Mouse (Mus musculus) forebrain, embryonic 12.5 days (tissue): ENCODE results near the gene Hoxa4. TPM values are rescaled to one million over a fixed set of nuclear protein-coding genes. Genes with fewer than 3 reads are reported as not detected.

ENCODE experiments used
- ATAC-seq: fragments of 200-750 bp; cut with Nextera tagmentation; 2 replicates; pipeline ENCODE4 v1.8.0; 2017; ENCODE audit warnings: moderate TSS enrichment; ENCODE audit not compliant: low FRiP score
- H3K27ac ChIP-seq: fragments of 300-500 bp; sonication (generic); 2 replicates; pipeline ENCODE4 v1.5.1; 2016; ENCODE audit warnings: mild to moderate bottlenecking
- H3K27me3 ChIP-seq: fragments of 300-500 bp; sonication (generic); 2 replicates; pipeline ENCODE4 v1.6.1; 2016; ENCODE audit warnings: mild to moderate bottlenecking
- H3K36me3 ChIP-seq: fragments of 300-500 bp; sonication (generic); replicated peaks from 2 replicates; pipeline ENCODE4 v1.6.1; 2016; ENCODE audit warnings: mild to moderate bottlenecking
- H3K4me1 ChIP-seq: fragments of 300-500 bp; sonication (generic); 2 replicates; pipeline ENCODE4 v1.6.1; 2016
- H3K4me2 ChIP-seq: fragments of 300-500 bp; sonication (generic); 2 replicates; pipeline ENCODE4 v1.6.1; 2016; ENCODE audit warnings: mild to moderate bottlenecking, moderate library complexity
- H3K4me3 ChIP-seq: fragments of 300-500 bp; sonication (generic); replicated peaks from 2 replicates; pipeline ENCODE4 v1.5.1; 2016; ENCODE audit warnings: mild to moderate bottlenecking
- H3K9ac ChIP-seq: fragments of 300-500 bp; sonication (generic); 2 replicates; pipeline ENCODE4 v1.6.1; 2016; ENCODE audit warnings: mild to moderate bottlenecking
- H3K9me3 ChIP-seq: fragments of 300-500 bp; sonication (generic); 2 replicates; pipeline ENCODE4 v1.6.1; 2016
- WGBS: fragments of 180-500 bp; shearing (Covaris S2); methylation state at CpG from one replicate; pipeline ENCODE4 v1.1.7; 2016; 5-methylcytosine and 5-hydroxymethylcytosine counted together
- polyA plus RNA-seq: library from polyadenylated mRNA; unstranded; fragments of >200 nt; fragmentation: Nextera tagmentation; extraction: Ambion mirVana; gene quantifications from 2 replicates; pipeline ENCODE4 v1.2.1, GENCODE M21; 2016

Hoxa4 gene
- polyA plus RNA-seq, 1 experiment from 2014 or later = not detected

DNA sequence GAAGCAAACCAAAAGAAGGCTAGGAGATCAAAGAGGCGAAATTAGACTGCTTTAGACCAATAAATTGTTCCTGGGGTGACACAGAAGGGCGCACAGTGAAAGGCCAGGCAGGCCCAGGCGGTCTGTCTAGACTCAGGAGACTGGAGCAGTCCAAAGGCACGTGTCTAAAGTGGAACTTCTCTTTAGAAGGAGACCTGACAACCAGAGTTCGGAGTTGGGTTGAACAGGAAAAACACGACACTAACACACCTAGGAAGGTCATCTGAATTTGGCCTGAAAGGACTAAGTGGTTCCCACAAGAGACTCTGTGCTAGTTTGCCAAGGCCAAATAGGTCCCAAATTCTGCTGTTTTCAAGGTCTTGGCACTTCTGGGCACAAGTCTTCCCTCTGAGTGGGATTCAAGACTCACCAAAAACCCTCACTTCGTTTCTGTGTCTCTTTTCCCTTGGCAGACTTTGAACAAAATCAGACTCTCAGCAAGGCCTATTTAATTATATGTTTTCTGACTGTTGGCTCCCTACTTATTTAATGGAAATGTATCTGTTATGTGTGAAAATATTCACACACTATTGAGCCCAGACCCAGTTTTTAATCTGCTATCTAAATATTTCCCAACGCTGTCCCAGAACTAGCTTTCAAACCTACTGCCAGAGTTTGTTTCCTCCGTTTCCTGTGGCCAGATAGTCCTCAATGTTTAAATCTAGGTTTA, 27.8 kb upstream of the Hoxa4 start:
- Histone ChIP-seq H3K27me3 (peaks cover 99% of the 10 kb centered on the region), H3K36me3 (no peaks in the 10 kb centered on the region), H3K9ac (no peak overlapping the region), H3K27ac (no peak overlapping the region), H3K9me3 (no peaks in the 10 kb centered on the region), H3K4me1 (peaks cover 16% of the 10 kb centered on the region), H3K4me3 (no peak overlapping the region), H3K4me2 (no peak overlapping the region)
- no peak for ATAC-seq
- WGBS = 18% methylated on average over 9 of the region's 9 CpGs

- Histone ChIP-seq H3K4me1 (peaks cover 16% of the 10 kb centered on the region), H3K36me3 (no peaks in the 10 kb centered on the region), H3K27me3 (peaks cover 99% of the 10 kb centered on the region), H3K9ac (no peak overlapping the region), H3K4me2 (no peak overlapping the region), H3K27ac (no peak overlapping the region), H3K9me3 (no peaks in the 10 kb centered on the region), H3K4me3 (no peak overlapping the region)
- no peak for ATAC-seq
- WGBS = 8% methylated on average over 14 of the region's 14 CpGs
These were observed 27.2 kb upstream of the Hoxa4 start for GRCm38 (mm10) chr6:52218643-52219215.

DNA sequence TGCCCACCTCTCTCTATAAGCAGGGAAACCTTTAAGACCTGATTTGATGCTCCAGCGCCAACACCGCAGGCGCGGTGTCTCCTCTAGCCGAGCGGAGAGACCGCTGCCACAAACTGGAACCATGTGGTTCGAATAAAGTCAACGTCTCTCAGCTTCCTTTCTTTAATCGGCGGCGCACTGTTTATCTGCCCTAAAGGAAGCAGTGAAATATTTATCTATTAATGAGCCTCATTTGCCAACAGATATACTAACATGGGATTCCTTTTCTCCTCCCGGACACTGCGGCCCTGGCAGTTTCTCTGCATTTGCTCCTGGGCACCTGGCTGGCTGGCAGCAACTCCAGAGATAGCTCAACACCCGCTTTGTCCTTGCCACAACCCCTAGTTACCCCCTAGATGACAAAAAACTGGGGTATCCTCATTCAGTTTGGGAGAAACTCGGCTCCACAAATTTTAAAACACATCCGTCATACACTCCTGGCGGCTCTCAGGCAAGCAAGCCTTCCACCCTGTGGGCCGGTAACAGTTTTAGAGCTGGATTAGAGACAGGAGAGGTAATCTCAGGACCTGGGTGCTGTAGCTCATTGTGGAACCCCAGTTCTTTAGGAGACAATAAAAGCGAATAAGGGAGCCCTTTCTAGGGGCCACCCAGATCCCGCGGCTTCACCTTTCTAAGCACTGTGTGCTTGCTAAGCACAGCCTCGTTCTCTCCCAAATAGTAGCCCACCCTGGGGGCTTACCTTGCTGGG, 26.5 kb upstream of the Hoxa4 start:
- ATAC-seq = no peak
- Histone ChIP-seq H3K4me1 (peaks cover 16% of the 10 kb centered on the region), H3K4me2 (no peak overlapping the region; the same call in 1 of the 2 replicates), H3K9ac (no peak overlapping the region), H3K4me3 (no peak overlapping the region), H3K9me3 (no peaks in the 10 kb centered on the region), H3K27me3 (peaks cover 100% of the 10 kb centered on the region), H3K36me3 (no peaks in the 10 kb centered on the region), H3K27ac (no peak overlapping the region)
- 4% methylated on average over 23 of the region's 23 CpGs for WGBS

GRCm38 (mm10) chr6:52217459-52217768, 25.9 kb upstream of the Hoxa4 start:
- WGBS = under 1% methylated on average over 25 of the region's 25 CpGs

DNA sequence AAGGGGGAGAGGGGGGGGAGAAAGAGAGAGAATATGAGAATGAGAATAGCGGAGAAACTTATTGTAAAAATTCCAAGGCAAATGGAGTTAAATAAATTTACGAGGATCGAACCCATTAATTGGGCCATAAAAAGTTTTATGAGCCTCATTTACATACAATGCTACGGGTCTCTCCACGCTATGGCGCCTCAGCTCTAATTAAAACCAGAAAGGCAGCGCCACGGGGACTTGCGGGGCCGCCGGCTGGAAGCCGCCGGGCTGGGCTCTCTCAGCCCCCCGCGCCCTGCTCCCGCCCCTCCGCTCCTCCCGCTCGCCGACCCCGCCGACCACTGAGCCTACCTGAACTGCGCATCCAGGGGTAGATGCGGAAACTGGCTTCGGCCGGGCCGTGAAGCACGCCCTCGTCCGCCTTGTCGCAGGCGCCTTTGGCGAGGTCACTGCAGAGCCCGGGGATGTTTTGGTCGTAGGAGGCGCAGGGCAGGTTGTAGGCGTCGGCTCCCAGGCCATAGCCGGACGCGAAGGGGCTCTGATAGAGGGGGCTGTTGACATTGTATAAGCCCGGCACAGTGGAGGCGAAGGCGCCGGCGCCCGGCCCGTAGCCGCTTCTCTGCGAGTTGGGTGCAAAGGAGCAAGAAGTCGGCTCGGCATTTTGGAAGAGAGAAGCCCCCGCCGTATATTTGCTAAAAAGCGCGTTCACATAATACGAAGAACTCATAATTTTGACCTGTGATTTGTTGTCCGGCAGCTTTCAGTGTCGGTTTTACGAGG, 25.3 kb upstream of the Hoxa4 start:
- peak overlapping the region; percentile 33 for H3K4me3 ChIP-seq
- peaks cover 100% of the 10 kb centered on the region for H3K27me3 ChIP-seq
- no peaks in the 10 kb centered on the region for H3K36me3 ChIP-seq
- H3K9ac ChIP-seq = no peak overlapping the region
- peak overlapping the region; percentile 45 for H3K4me2 ChIP-seq
- H3K27ac ChIP-seq = no peak overlapping the region
- ATAC-seq = no peak
- 2% methylated on average over 60 of the region's 60 CpGs for WGBS
- no peaks in the 10 kb centered on the region for H3K9me3 ChIP-seq
- peaks cover 16% of the 10 kb centered on the region for H3K4me1 ChIP-seq

More at GRCm38 (mm10) chr6:52217459-52217768, 25.9 kb upstream of the Hoxa4 start:
- Histone ChIP-seq H3K4me2 (peak overlapping the region; percentile 45), H3K4me1 (peaks cover 16% of the 10 kb centered on the region), H3K9ac (no peak overlapping the region), H3K27me3 (peaks cover 100% of the 10 kb centered on the region), H3K27ac (no peak overlapping the region), H3K36me3 (no peaks in the 10 kb centered on the region), H3K4me3 (peak overlapping the region; percentile 33), H3K9me3 (no peaks in the 10 kb centered on the region)
- no peak for ATAC-seq

DNA sequence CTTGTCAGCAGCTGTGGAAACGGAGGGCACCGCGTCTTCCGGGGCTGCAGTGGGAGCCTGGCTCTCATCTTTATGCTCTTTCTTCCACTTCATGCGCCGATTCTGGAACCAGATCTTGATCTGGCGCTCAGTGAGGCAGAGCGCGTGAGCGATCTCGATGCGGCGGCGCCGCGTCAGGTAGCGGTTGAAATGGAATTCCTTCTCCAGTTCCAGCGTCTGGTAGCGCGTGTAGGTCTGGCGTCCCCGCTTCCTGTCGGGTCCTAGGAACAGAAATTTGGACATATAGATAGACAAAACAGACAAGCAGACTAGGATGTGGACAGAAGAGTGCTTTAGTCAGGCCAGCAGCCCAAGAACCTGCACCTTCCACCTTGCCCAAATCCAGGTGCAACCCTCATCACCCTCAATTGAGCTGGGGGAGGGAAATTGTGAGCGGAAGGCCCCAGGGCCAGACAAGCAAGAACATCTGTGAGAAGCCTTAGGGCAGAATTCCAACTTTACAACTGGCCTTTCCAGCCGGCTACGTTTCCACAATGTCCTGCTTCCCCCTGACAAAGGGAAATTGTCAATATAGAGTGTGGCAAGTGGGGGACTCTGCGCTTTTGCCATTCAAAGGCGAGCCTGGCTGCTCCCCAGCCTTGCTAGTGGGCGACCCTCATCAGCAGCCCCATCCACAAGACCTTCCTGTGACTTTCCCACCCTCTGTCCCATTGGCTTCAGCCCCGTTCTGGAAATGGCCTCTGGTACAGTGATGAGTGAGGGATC, 24.4 kb upstream of the Hoxa4 start:
- no peak for ATAC-seq
- Histone ChIP-seq H3K4me1 (peaks cover 13% of the 10 kb centered on the region), H3K4me3 (no peak overlapping the region), H3K27ac (no peak overlapping the region), H3K27me3 (peaks cover 100% of the 10 kb centered on the region), H3K9ac (no peak overlapping the region), H3K4me2 (no peak overlapping the region), H3K9me3 (no peaks in the 10 kb centered on the region), H3K36me3 (no peaks in the 10 kb centered on the region)
- under 1% methylated on average over 30 of the region's 30 CpGs for WGBS

- H3K4me2 ChIP-seq = no peak overlapping the region
- WGBS = 12% methylated on average over 3 of the region's 3 CpGs
- H3K4me3 ChIP-seq = no peak overlapping the region
- no peak overlapping the region for H3K27ac ChIP-seq
- H3K36me3 ChIP-seq = no peaks in the 10 kb centered on the region
- peaks cover 13% of the 10 kb centered on the region for H3K4me1 ChIP-seq
- H3K9me3 ChIP-seq = no peaks in the 10 kb centered on the region
- H3K27me3 ChIP-seq = peaks cover 99% of the 10 kb centered on the region
- no peak overlapping the region for H3K9ac ChIP-seq
- no peak for ATAC-seq
These were observed 23.5 kb upstream of the Hoxa4 start for GRCm38 (mm10) chr6:52215070-52215469.

- ATAC-seq = no peak
- no peaks in the 10 kb centered on the region for H3K36me3 ChIP-seq
- 9% methylated on average over 5 of the region's 5 CpGs for WGBS
These were observed 22.7 kb upstream of the Hoxa4 start for GRCm38 (mm10) chr6:52214271-52214670.

GRCm38 (mm10) chr6:52213119-52213986, 21.8 kb upstream of the Hoxa4 start, which contains the start of the genes Hoxa3 and Gm28308:
TSS of gene Hoxa3 (minus strand) at chr6:52213336.
TSS of gene Gm28308 (minus strand) at chr6:52213339.
- Histone ChIP-seq H3K4me2 (no peak within 1 kb of the TSS), H3K4me3 (no peak within 1 kb of the TSS), H3K27me3 (peaks cover 99% of the 10 kb centered on the region), H3K9me3 (no peaks in the 10 kb centered on the region), H3K9ac (no peak within 1 kb of the TSS), H3K27ac (no peak within 1 kb of the TSS), H3K4me1 (peaks cover 19% of the 10 kb centered on the region), H3K36me3 (no peaks in the 10 kb centered on the region)
- 2% methylated on average over 38 of the region's 38 CpGs for WGBS
- no peak for ATAC-seq

More at GRCm38 (mm10) chr6:52214271-52214670, 22.7 kb upstream of the Hoxa4 start:
- peaks cover 99% of the 10 kb centered on the region for H3K27me3 ChIP-seq
- H3K27ac ChIP-seq = no peak overlapping the region
- peaks cover 13% of the 10 kb centered on the region for H3K4me1 ChIP-seq
- H3K9ac ChIP-seq = no peak overlapping the region
- no peak overlapping the region for H3K4me2 ChIP-seq
- H3K4me3 ChIP-seq = no peak overlapping the region
- H3K9me3 ChIP-seq = no peaks in the 10 kb centered on the region

- Histone ChIP-seq H3K9ac (no peak overlapping the region), H3K27ac (no peak overlapping the region), H3K27me3 (peaks cover 99% of the 10 kb centered on the region), H3K4me3 (no peak overlapping the region), H3K9me3 (no peaks in the 10 kb centered on the region), H3K4me1 (peaks cover 20% of the 10 kb centered on the region), H3K36me3 (no peaks in the 10 kb centered on the region), H3K4me2 (no peak overlapping the region)
- no peak for ATAC-seq
- 1% methylated on average over 22 of the region's 22 CpGs for WGBS
These were observed 21.1 kb upstream of the Hoxa4 start for GRCm38 (mm10) chr6:52212556-52213118.

DNA sequence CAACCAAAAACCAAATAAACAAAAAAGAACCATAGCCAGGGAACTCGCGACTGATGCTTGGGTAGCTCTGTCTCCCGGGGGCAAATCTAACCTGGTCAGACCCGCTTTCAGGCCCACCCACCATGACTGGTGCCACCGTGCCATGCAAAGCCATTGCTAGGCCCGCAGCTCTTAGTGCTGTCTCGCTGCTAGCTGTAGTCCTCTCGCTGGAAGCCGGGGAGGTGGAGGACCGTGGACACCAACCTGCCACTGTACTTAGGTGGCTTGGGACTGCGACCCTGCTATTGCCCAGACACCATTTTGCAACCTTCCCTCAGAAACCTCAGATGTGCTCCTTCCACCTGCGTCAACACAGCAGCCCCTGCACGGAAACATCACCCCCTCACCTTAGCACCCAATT, 20.4 kb upstream of the Hoxa4 start:
- WGBS = 5% methylated on average over 13 of the region's 13 CpGs
- H3K9ac ChIP-seq = no peak overlapping the region
- no peaks in the 10 kb centered on the region for H3K36me3 ChIP-seq
- H3K4me2 ChIP-seq = no peak overlapping the region
- no peak overlapping the region for H3K27ac ChIP-seq
- ATAC-seq = no peak
- no peaks in the 10 kb centered on the region for H3K9me3 ChIP-seq
- no peak overlapping the region for H3K4me3 ChIP-seq
- H3K4me1 ChIP-seq = peaks cover 13% of the 10 kb centered on the region
- H3K27me3 ChIP-seq = peaks cover 99% of the 10 kb centered on the region
